Mouse (Mus musculus): ENCODE measurements around the gene Cdc42bpa.

DNA sequence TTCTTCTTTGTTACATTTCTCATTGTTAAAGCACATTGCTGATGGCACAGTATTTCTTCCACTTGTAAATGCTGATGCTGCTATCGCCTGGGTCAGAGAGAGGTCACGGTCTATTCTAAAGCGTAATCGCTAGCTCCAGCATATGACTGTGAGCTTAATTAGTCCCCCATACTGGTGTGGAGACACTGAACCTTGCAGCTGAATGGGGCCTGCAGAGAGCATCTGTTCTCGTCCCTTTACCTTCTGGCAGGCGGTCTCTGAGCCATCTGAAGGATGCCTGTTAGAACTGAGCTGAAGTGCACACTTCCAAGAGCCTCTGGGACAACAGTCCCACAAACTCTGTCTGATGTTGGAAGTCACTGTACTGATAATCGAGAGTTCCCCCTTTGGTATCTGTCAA is 8.7 kb upstream of the Cdc42bpa start:
- no peak for TF ChIP-seq POLR2A (IDR thresholded peaks at IDR 0.05; ENCODE audit: insufficient read depth, low read depth, low read length)
- TF ChIP-seq CTCF (IDR thresholded peaks at IDR 0.05; ENCODE audit: insufficient read depth, low read depth, low read length), result no peak

Measured in olfactory bulb, adult 2 months (tissue).